Mouse (Mus musculus) ES-Bruce4 (cell line): ENCODE data around the gene Sparcl1. TPM values are rescaled to one million over a fixed set of nuclear protein-coding genes. Genes with fewer than 3 reads are reported as not detected.

Experiments
- H3K27ac ChIP-seq: 2 replicates; pipeline ENCODE4 v1.5.1; 2012; ENCODE audit warnings: low read length, inconsistent platforms; ENCODE audit not compliant: insufficient read depth
- H3K27me3 ChIP-seq: 2 replicates; pipeline ENCODE4 v1.6.1; 2012; ENCODE audit warnings: mild to moderate bottlenecking, low read length, inconsistent platforms; ENCODE audit not compliant: control insufficient read depth, poor library complexity, insufficient read depth, severe bottlenecking
- H3K36me3 ChIP-seq: 2 replicates; pipeline ENCODE4 v1.6.1; 2012; ENCODE audit warnings: inconsistent platforms, mild to moderate bottlenecking, low read length, moderate library complexity; ENCODE audit not compliant: control insufficient read depth, poor library complexity, insufficient read depth, severe bottlenecking
- H3K4me1 ChIP-seq: one replicate; pipeline ENCODE4 v1.8.1; 2011; ENCODE audit warnings: low read length; ENCODE audit not compliant: control insufficient read depth, insufficient read depth
- H3K4me3 ChIP-seq: 2 replicates; pipeline ENCODE4 v1.5.1; 2011; ENCODE audit warnings: low read depth, mild to moderate bottlenecking, low read length
- H3K9ac ChIP-seq: 2 replicates; pipeline ENCODE4 v1.6.1; 2012; ENCODE audit warnings: low read depth, mild to moderate bottlenecking, inconsistent platforms; ENCODE audit not compliant: poor library complexity, severe bottlenecking
- H3K9me3 ChIP-seq: replicated peaks from 2 replicates; pipeline ENCODE4 v1.6.1; 2012; ENCODE audit warnings: mild to moderate bottlenecking, low read length, inconsistent platforms; ENCODE audit not compliant: control insufficient read depth, poor library complexity, insufficient read depth, severe bottlenecking
- CTCF ChIP-seq: IDR thresholded peaks from one replicate; pipeline ENCODE4 v1.8.1; 2011; ENCODE audit warnings: low read depth, low read length
- EP300 ChIP-seq: IDR thresholded peaks from 2 replicates; pipeline ENCODE4 v1.6.1; 2011; ENCODE audit warnings: low read depth, low read length; ENCODE audit not compliant: insufficient read depth
- POLR2A ChIP-seq: IDR thresholded peaks from one replicate; pipeline ENCODE4 v1.8.1; 2011; ENCODE audit warnings: low read length; ENCODE audit not compliant: insufficient read depth
- polyA plus RNA-seq: library from polyadenylated mRNA; stranded (reverse); fragments of >200 nt; gene quantifications from 2 replicates; pipeline ENCODE4 v1.2.4, GENCODE M21; 2011; ENCODE audit warnings: low read depth; ENCODE audit not compliant: missing spikeins, insufficient read depth, insufficient read length

Gene Sparcl1
- polyA plus RNA-seq, 1 experiment: 0.40 TPM

DNA sequence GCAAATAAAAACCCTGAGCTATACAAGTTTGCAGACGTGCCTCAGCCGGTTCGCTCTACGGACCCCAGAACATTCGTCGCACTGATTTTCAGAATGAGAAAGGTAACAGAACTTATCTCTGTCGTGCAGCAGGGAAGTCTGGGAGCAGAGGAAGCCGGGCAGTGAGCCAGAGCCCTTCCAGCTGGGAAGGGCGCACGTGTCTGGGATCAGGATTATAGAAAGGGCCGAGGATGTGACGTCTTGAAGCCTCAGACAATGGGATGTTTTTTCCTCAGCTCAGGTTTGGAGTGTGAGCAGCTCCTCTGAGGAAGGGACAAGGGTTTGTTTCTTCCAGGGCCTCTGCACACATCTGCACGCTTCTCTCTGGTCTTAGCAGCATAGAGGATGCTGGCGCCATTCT, 1.6 kb upstream of the Sparcl1 start:
- Histone ChIP-seq H3K27ac (no peak overlapping the region), H3K27me3 (no peaks in the 10 kb centered on the region), H3K9me3 (no peaks in the 10 kb centered on the region), H3K4me3 (no peak overlapping the region), H3K36me3 (no peaks in the 10 kb centered on the region), H3K9ac (no peak overlapping the region), H3K4me1 (peaks cover 6% of the 10 kb centered on the region)
- TF ChIP-seq POLR2A: no peak
- no peak for TF ChIP-seq CTCF
- TF ChIP-seq EP300: no peak

GRCm38 (mm10) chr5:104112511-104112910, 1.0 kb downstream of the Sparcl1 start:
- H3K36me3 ChIP-seq: no peaks in the 10 kb centered on the region
- TF ChIP-seq CTCF (no peak), POLR2A (no peak), EP300 (no peak)
- peaks cover 18% of the 10 kb centered on the region for H3K4me1 ChIP-seq
- no peak overlapping the region for H3K4me3 ChIP-seq
- H3K27ac ChIP-seq: no peak overlapping the region
- H3K9ac ChIP-seq: no peak overlapping the region
- no peaks in the 10 kb centered on the region for H3K9me3 ChIP-seq
- H3K27me3 ChIP-seq: no peaks in the 10 kb centered on the region

DNA sequence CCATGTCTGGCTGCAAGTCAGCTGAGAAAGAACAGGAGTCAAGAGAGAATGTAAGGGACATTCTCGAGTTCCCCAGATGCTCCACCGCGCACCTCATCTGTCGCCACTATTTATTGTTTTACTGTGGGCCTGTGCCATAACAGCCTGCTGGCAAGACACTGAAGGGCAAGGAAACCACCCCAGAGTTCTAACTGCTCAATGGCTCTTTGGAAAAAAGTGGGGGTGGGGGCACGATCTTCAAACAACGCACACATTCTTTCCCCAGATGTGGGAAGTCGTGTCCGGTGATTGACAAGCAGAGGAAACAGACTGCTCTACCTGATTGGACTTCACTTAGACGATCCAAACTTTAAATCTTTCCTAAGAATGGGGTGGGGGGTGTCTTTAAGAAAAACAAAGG, 1.5 kb downstream of the Sparcl1 start:
- Histone ChIP-seq H3K4me1 (peaks cover 20% of the 10 kb centered on the region), H3K9me3 (no peaks in the 10 kb centered on the region), H3K4me3 (no peak overlapping the region), H3K27ac (no peak overlapping the region), H3K9ac (no peak overlapping the region), H3K36me3 (no peaks in the 10 kb centered on the region), H3K27me3 (no peaks in the 10 kb centered on the region)
- TF ChIP-seq POLR2A (no peak), CTCF (no peak), EP300 (no peak)

GRCm38 (mm10) chr5:104110171-104110920, 3.2 kb downstream of the Sparcl1 start:
- no peak for TF ChIP-seq CTCF
- TF ChIP-seq EP300: no peak
- no peak for TF ChIP-seq POLR2A
- Histone ChIP-seq H3K9ac (no peak overlapping the region; the same call in 1 of the 2 replicates), H3K4me1 (peaks cover 22% of the 10 kb centered on the region), H3K27ac (peak overlapping the region; percentile 87), H3K9me3 (no peaks in the 10 kb centered on the region), H3K4me3 (no peak overlapping the region), H3K27me3 (no peaks in the 10 kb centered on the region), H3K36me3 (no peaks in the 10 kb centered on the region)

DNA sequence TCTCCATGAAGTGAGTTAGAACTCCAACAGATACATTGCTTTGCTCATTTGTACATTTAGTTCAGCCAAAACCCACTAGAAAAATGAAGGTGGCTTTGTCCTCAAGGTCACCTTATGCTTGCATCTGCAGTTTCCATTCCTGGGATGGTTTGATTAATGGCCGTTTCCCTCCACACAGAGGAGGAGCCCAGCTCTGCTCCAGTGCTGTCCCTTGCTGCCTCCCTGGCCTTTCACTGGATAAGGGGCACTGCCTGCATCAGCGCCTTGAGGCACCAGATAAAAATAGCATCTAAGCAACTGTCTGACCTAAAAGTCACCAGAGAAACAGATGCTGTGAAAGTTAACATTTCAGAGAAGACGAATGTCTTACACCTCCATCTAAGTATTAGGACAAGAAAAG, 4.0 kb downstream of the Sparcl1 start:
- no peak overlapping the region for H3K4me3 ChIP-seq
- peaks cover 22% of the 10 kb centered on the region for H3K4me1 ChIP-seq
- H3K9me3 ChIP-seq: no peaks in the 10 kb centered on the region
- H3K27me3 ChIP-seq: no peaks in the 10 kb centered on the region
- peak overlapping the region; percentile 71 for H3K27ac ChIP-seq
- no peak overlapping the region for H3K9ac ChIP-seq
- H3K36me3 ChIP-seq: no peaks in the 10 kb centered on the region
- TF ChIP-seq POLR2A (no peak), EP300 (peak; percentile 60; the same call in 1 of the 2 replicates), CTCF (no peak)

- Histone ChIP-seq H3K9me3 (no peaks in the 10 kb centered on the region), H3K4me3 (no peak overlapping the region), H3K27ac (peak overlapping the region; percentile 71), H3K36me3 (no peaks in the 10 kb centered on the region), H3K9ac (no peak overlapping the region), H3K4me1 (peaks cover 22% of the 10 kb centered on the region), H3K27me3 (no peaks in the 10 kb centered on the region)
- TF ChIP-seq EP300: peak; percentile 65
- TF ChIP-seq CTCF: no peak
These were observed 4.6 kb downstream of the Sparcl1 start for GRCm38 (mm10) chr5:104108879-104109369.
